Mouse (Mus musculus) small intestine, adult 2 months (tissue): ENCODE results near the gene Dync1li2.

ENCODE experiments used
- CTCF ChIP-seq: fragments of 200-500 bp; IDR thresholded peaks from 2 replicates; pipeline ENCODE4 v1.5.1; 2012; ENCODE audit warnings: low read depth, mild to moderate bottlenecking, control low read depth, inconsistent platforms, low read length, moderate library complexity, mixed read lengths; ENCODE audit not compliant: insufficient replicate concordance, insufficient read length; ENCODE audit errors: extremely low read depth
- POLR2A ChIP-seq: fragments of 200-500 bp; IDR thresholded peaks from 2 replicates; pipeline ENCODE4 v1.6.1; 2012; ENCODE audit warnings: low read depth, mild to moderate bottlenecking, control low read depth, inconsistent platforms, low read length, moderate library complexity

DNA sequence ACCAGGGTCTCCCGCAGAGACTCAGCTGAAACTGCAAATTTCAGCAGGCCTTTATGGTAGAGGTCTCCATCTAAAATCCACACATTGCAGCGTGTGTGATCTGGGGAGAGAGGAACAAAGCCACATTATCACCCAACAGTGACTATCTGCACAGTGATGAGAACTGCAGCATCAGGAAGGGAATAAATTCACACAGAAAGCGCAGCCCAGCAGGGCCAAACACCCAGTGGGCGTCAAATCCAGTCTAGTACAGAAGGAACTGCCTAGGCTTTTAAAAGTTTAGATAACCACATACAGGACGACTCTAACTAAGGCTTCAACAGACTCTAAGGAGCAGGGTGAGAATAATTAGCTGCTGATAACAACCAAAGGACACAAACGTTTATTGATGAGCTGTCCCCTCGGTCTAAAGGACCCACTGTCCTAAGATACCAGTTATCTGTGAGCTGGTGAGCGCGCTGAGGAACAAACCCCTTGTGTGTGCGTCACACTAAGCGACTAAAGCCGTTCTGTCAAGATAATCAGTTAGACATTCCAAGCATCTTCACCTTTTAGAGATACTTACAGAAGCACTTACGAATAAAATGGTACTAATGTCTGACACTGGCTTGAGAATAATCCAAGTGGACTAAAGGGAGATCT lies 5.2 kb downstream of the Dync1li2 start:
- TF ChIP-seq CTCF (no peak), POLR2A (no peak)
